Mouse (Mus musculus) CH12F3 (cell line): Measurements from ENCODE around the gene Macc1.

ENCODE experiments used
- in situ Hi-C: fragments of 300-500 bp; cut with MboI; formaldehyde crosslinking; loops from 2 replicates; pipeline ENCODE4 v1.14.3; 2020; ENCODE audit warnings: low sequenced_read_pairs

Macc1 gene

GRCm38 (mm10) chr12:119386243-119386642, 72.2 kb downstream of the Macc1 start:
- in situ Hi-C loops, result no loop called here

GRCm38 (mm10) chr12:119386650-119387049, 72.6 kb downstream of the Macc1 start:
- in situ Hi-C loops, result no loop called here

GRCm38 (mm10) chr12:119387925-119388324, 73.9 kb downstream of the Macc1 start:
- in situ Hi-C loops, result no loop called here

- in situ Hi-C loops, result no loop called here
These were observed 76.2 kb downstream of the Macc1 start for GRCm38 (mm10) chr12:119390192-119390684.

GRCm38 (mm10) chr12:119398046-119398659, 84.1 kb downstream of the Macc1 start:
- in situ Hi-C loops, result no loop called here

- in situ Hi-C loops, result no loop called here
These were observed 88.2 kb downstream of the Macc1 start for GRCm38 (mm10) chr12:119402273-119402672.

- in situ Hi-C loops, result no loop called here
These were observed 88.7 kb downstream of the Macc1 start for GRCm38 (mm10) chr12:119402796-119403195.

GRCm38 (mm10) chr12:119404810-119405209, 90.7 kb downstream of the Macc1 start:
- in situ Hi-C loops, result no loop called here

- in situ Hi-C loops, result no loop called here
These were observed 96.5 kb downstream of the Macc1 start for GRCm38 (mm10) chr12:119410522-119410921.

- in situ Hi-C loops, result no loop called here
These were observed 96.9 kb downstream of the Macc1 start for GRCm38 (mm10) chr12:119410956-119411355.

GRCm38 (mm10) chr12:119411982-119412381, 97.9 kb downstream of the Macc1 start:
- in situ Hi-C loops, result no loop called here

GRCm38 (mm10) chr12:119415900-119416299, 101.8 kb downstream of the Macc1 start:
- in situ Hi-C loops, result no loop called here

GRCm38 (mm10) chr12:119425749-119426148, 111.7 kb downstream of the Macc1 start:
- in situ Hi-C loops, result no loop called here

- in situ Hi-C loops, result no loop called here
These were observed 112.3 kb downstream of the Macc1 start for GRCm38 (mm10) chr12:119426182-119426886.

- in situ Hi-C loops, result no loop called here
These were observed 112.8 kb downstream of the Macc1 start for GRCm38 (mm10) chr12:119426887-119427204.

- in situ Hi-C loops, result no loop called here
These were observed 126.7 kb downstream of the Macc1 start for GRCm38 (mm10) chr12:119440720-119441119.

GRCm38 (mm10) chr12:119450116-119450515, 136.0 kb downstream of the Macc1 start:
- in situ Hi-C loops, result loop anchor here (25.0 kb wide), 1 partner anchor 513 kb away; no protein-coding TSS in a partner anchor

- in situ Hi-C loops, result loop anchor here (25.0 kb wide), 1 partner anchor 514 kb away; no protein-coding TSS in a partner anchor
These were observed 137.2 kb downstream of the Macc1 start for GRCm38 (mm10) chr12:119451232-119451631.

GRCm38 (mm10) chr12:119454076-119454475, 140.0 kb downstream of the Macc1 start:
- in situ Hi-C loops, result loop anchor here (25.0 kb wide), 1 partner anchor 517 kb away; no protein-coding TSS in a partner anchor

- in situ Hi-C loops, result loop anchor here (25.0 kb wide), 1 partner anchor 527 kb away; no protein-coding TSS in a partner anchor
These were observed 150.2 kb downstream of the Macc1 start for GRCm38 (mm10) chr12:119464040-119464939.

GRCm38 (mm10) chr12:119464940-119465245, 150.8 kb downstream of the Macc1 start:
- in situ Hi-C loops, result loop anchor here (25.0 kb wide), 1 partner anchor 528 kb away; no protein-coding TSS in a partner anchor
